Mouse (Mus musculus) regulatory T cell (primary cell): ENCODE results near the gene Fam172a.

Experiments
- in situ Hi-C: fragments of 300-600 bp; cut with MboI, MseI; formaldehyde crosslinking; loops from one replicate; pipeline ENCODE4 v1.15.1; 2025; ENCODE audit warnings: high pct_unique_total_duplicates

The Fam172a gene

GRCm38 (mm10) chr13:78099746-78100530 is 398.1 kb downstream of the Fam172a start:
- in situ Hi-C loops = no loop called here

GRCm38 (mm10) chr13:78100664-78101063 is 398.8 kb downstream of the Fam172a start:
- in situ Hi-C loops = no loop called here

GRCm38 (mm10) chr13:78102337-78102736 is 400.5 kb downstream of the Fam172a start:
- in situ Hi-C loops = no loop called here

GRCm38 (mm10) chr13:78104851-78105250 is 403.0 kb downstream of the Fam172a start:
- in situ Hi-C loops = no loop called here

- in situ Hi-C loops = no loop called here
Measured at GRCm38 (mm10) chr13:78110648-78111047, 408.8 kb downstream of the Fam172a start.

- in situ Hi-C loops = no loop called here
Measured at GRCm38 (mm10) chr13:78113978-78114377, 412.1 kb downstream of the Fam172a start.

GRCm38 (mm10) chr13:78118715-78119114 is 416.9 kb downstream of the Fam172a start:
- in situ Hi-C loops = loop anchor here (5.0 kb wide), 1 partner anchor 44 kb away; no protein-coding TSS in a partner anchor

GRCm38 (mm10) chr13:78121991-78122390 is 420.2 kb downstream of the Fam172a start:
- in situ Hi-C loops = no loop called here

- in situ Hi-C loops = no loop called here
Measured at GRCm38 (mm10) chr13:78123911-78124426, 422.1 kb downstream of the Fam172a start.

- in situ Hi-C loops = no loop called here
Measured at GRCm38 (mm10) chr13:78157465-78157864, 455.6 kb downstream of the Fam172a start.

- in situ Hi-C loops = loop anchor here (5.0 kb wide), 1 partner anchor 45 kb away; no protein-coding TSS in a partner anchor
Measured at GRCm38 (mm10) chr13:78162149-78162548, 460.3 kb downstream of the Fam172a start.

GRCm38 (mm10) chr13:78163087-78163958 is 461.5 kb downstream of the Fam172a start:
- in situ Hi-C loops = loop anchor here (5.0 kb wide), 1 partner anchor 46 kb away; no protein-coding TSS in a partner anchor

GRCm38 (mm10) chr13:78164941-78165340 is 463.1 kb downstream of the Fam172a start:
- in situ Hi-C loops = loop anchor here (5.0 kb wide), 1 partner anchor 48 kb away; no protein-coding TSS in a partner anchor

GRCm38 (mm10) chr13:78168166-78168565 is 466.3 kb downstream of the Fam172a start:
- in situ Hi-C loops = no loop called here

GRCm38 (mm10) chr13:78171320-78171719 is 469.5 kb downstream of the Fam172a start:
- in situ Hi-C loops = loop anchor here (5.0 to 10.0 kb wide), 2 partner anchors 459 to 1127 kb away; no protein-coding TSS in a partner anchor

- in situ Hi-C loops = loop anchor here (5.0 to 10.0 kb wide), 2 partner anchors 460 to 1127 kb away; no protein-coding TSS in a partner anchor
Measured at GRCm38 (mm10) chr13:78171984-78172636, 470.3 kb downstream of the Fam172a start.

- in situ Hi-C loops = loop anchor here (5.0 to 10.0 kb wide), 2 partner anchors 461 to 1128 kb away; no protein-coding TSS in a partner anchor
Measured at GRCm38 (mm10) chr13:78172861-78173260, 471.0 kb downstream of the Fam172a start.

GRCm38 (mm10) chr13:78174191-78174590 is 472.4 kb downstream of the Fam172a start:
- in situ Hi-C loops = loop anchor here (5.0 to 10.0 kb wide), 2 partner anchors 462 to 1129 kb away; no protein-coding TSS in a partner anchor

- in situ Hi-C loops = loop anchor here (5.0 to 10.0 kb wide), 2 partner anchors 463 to 1130 kb away; no protein-coding TSS in a partner anchor
Measured at GRCm38 (mm10) chr13:78174891-78175290, 473.1 kb downstream of the Fam172a start.

- in situ Hi-C loops = loop anchor here (10.0 kb wide), 1 partner anchor 1131 kb away; no protein-coding TSS in a partner anchor
Measured at GRCm38 (mm10) chr13:78175821-78176380, 474.1 kb downstream of the Fam172a start.
